14 mouse cellular contexts compared by ENCODE assay signal in genomic region chr13:48890260-48890960, GRCm38 (mm10). TPM values are rescaled to one million over a fixed set of nuclear protein-coding genes. Genes with fewer than 3 reads are reported as not detected.
DNase-seq lines count a peak whose midpoint lies in the region; TF ChIP-seq lines count a peak whose summit lies in the region.
"Had no signal": no experiment of that assay in that cellular context is flagged by ENCODE, and none has a peak within 500 bp of the region (broad histone marks: within the 10 kb centered on the region; RNA-seq: fewer than 3 reads in every experiment).

No protein-coding gene starts in this region.

- no peaks in the 10 kb centered on the region for H3K79me2 ChIP-seq in heart, adult 2 months (replicated peaks; ENCODE audit: control insufficient read depth, insufficient read depth, low read length)

- TF ChIP-seq CTCF in heart, adult 2 months (IDR thresholded peaks at IDR 0.05) = no peak

- H3K27ac ChIP-seq in heart, adult 2 months = no peak overlapping the region
- H3K27ac ChIP-seq: limb, embryonic 15.5 days; midbrain, embryonic 12.5 days; neural tube, embryonic 12.5 days had no signal

- TF ChIP-seq POLR2A in heart, adult 2 months (IDR thresholded peaks at IDR 0.05; ENCODE audit: insufficient read depth, low read depth, low read length) = no peak

- intact Hi-C loops in heart, adult 2 months (cut with DNase I) = no loop called here

- no peaks in the 10 kb centered on the region for H3K4me1 ChIP-seq in heart, adult 2 months (ENCODE audit: control insufficient read depth, insufficient read depth, low read length)
- H3K4me1 ChIP-seq: limb, embryonic 15.5 days; midbrain, embryonic 12.5 days; neural tube, embryonic 12.5 days had no signal

- WGBS in heart, adult 2 months = 76% methylated on average over 4 of the region's 4 CpGs

- H3K9ac ChIP-seq in heart, adult 2 months (ENCODE audit: low read depth, low read length) = no peak overlapping the region
- H3K9ac ChIP-seq: limb, embryonic 15.5 days; midbrain, embryonic 12.5 days; neural tube, embryonic 12.5 days had no signal

- peak; percentile 15 for DNase-seq in testis, postnatal 10 days (ENCODE audit: low spot score)
- DNase-seq in testis, postnatal 14 days (ENCODE audit: low spot score) = no peak
- DNase-seq in kidney, postnatal 36 days = peak; percentile 46 to 75
- peak; percentile 65 for DNase-seq in lung, postnatal 36 days
- DNase-seq in gastrocnemius, postnatal 4 days (ENCODE audit: low spot score in 2 of 2) = no peak
- no peak for DNase-seq in heart, adult 2 months
- no peak for DNase-seq in layer of hippocampus, adult 8-10 months (ENCODE audit: low spot score in 2 of 2)
- DNase-seq: cerebellum, adult 11 months; embryo, embryonic 11 days; spleen, adult 18-20 months had no signal

- H3K27me3 ChIP-seq in heart, adult 2 months (ENCODE audit: control insufficient read depth, insufficient read depth, low read length) = no peaks in the 10 kb centered on the region
- H3K27me3 ChIP-seq: limb, embryonic 15.5 days; midbrain, embryonic 12.5 days; neural tube, embryonic 12.5 days had no signal

- no peak overlapping the region for H3K4me3 ChIP-seq in heart, adult 2 months
- H3K4me3 ChIP-seq: erythroblast, embryonic 14.5 days; limb, embryonic 15.5 days; midbrain, embryonic 12.5 days; neural tube, embryonic 12.5 days had no signal

- H3K36me3 ChIP-seq in heart, adult 2 months (ENCODE audit: control insufficient read depth, insufficient read depth, low read length) = no peaks in the 10 kb centered on the region

- TF ChIP-seq EP300 in heart, adult 2 months (IDR thresholded peaks at IDR 0.05; ENCODE audit: insufficient read depth, low read depth, low read length) = no peak

RNA-seq across cellular contexts. Expression of gene Phf2, which starts 19.5 kb away (rescaled TPM):
- 10 to 100 TPM; 37.4 to 41.9 TPM for total RNA-seq in gastrocnemius, postnatal 4 days (2021)
- total RNA-seq in heart, adult 2 months (2021) = 10 to 100 TPM; 30.0 to 33.9 TPM
- 12.9 and 13.4 TPM in 2 replicates for polyA plus RNA-seq in heart, adult 2 months (2012; rRNA removed)
- total RNA-seq in layer of hippocampus, adult 8-10 months (2022) = 10 to 100 TPM; 35.5 to 40.5 (median 37.5) TPM

Comparison
In these comparisons a context has a peak if more than half of its experiments do, and no peak if none do; other contexts are left out.
1. DNase-seq: peak in testis, postnatal 10 days (single experiment), kidney, postnatal 36 days (2 of 2) and lung, postnatal 36 days (single experiment); none in testis, postnatal 14 days (single experiment), gastrocnemius, postnatal 4 days (0 of 2), heart, adult 2 months (0 of 2) and layer of hippocampus, adult 8-10 months (0 of 2).